Mouse (Mus musculus) intestine, embryonic 14.5 days (tissue): ENCODE measurements around the gene Cdk2ap2. TPM values are rescaled to one million over a fixed set of nuclear protein-coding genes. Genes with fewer than 3 reads are reported as not detected.
A peak's percentile ranks its signal among the peaks of the same experiment; 100 is the strongest.
"Not testable (repeated sequence)": the region's sequence is repeated elsewhere in the genome, so short reads cannot be mapped to it uniquely, and the experiment has no call there.

ENCODE experiments used
- ATAC-seq: fragments of 200-750 bp; cut with Nextera tagmentation; replicated peaks from 2 replicates; pipeline ENCODE4 v1.8.0; 2017; ENCODE audit warnings: low read depth, moderate number of reproducible peaks, moderate TSS enrichment, moderate library complexity; ENCODE audit not compliant: low FRiP score, low TSS enrichment
- DNase-seq: peaks from one replicate; pipeline ENCODE4 v3.0.0-alpha.2; 2018; ENCODE audit warnings: low spot score
- H3K27ac ChIP-seq: fragments of 300-500 bp; sonication (generic); 2 replicates; pipeline ENCODE4 v1.5.1; 2014; ENCODE audit warnings: low read depth, mild to moderate bottlenecking, control low read depth
- H3K27me3 ChIP-seq: fragments of 300-500 bp; sonication (generic); replicated peaks from 2 replicates; pipeline ENCODE4 v1.6.1; 2014; ENCODE audit warnings: low read length, control low read depth; ENCODE audit not compliant: control insufficient read depth, insufficient read depth
- H3K36me3 ChIP-seq: fragments of 300-500 bp; sonication (generic); 2 replicates; pipeline ENCODE4 v1.6.1; 2014; ENCODE audit warnings: low read length, control low read depth; ENCODE audit not compliant: control insufficient read depth, insufficient read depth
- H3K4me1 ChIP-seq: fragments of 300-500 bp; sonication (generic); replicated peaks from 2 replicates; pipeline ENCODE4 v1.6.1; 2014; ENCODE audit warnings: low read length, control low read depth, mixed read lengths; ENCODE audit not compliant: control insufficient read depth, insufficient read depth
- H3K4me2 ChIP-seq: fragments of 300-500 bp; sonication (generic); 2 replicates; pipeline ENCODE4 v1.6.1; 2014; ENCODE audit warnings: low read length
- H3K4me3 ChIP-seq: fragments of 300-500 bp; sonication (generic); 2 replicates; pipeline ENCODE4 v1.5.1; 2014; ENCODE audit warnings: low read depth, low read length, control low read depth, mixed read lengths
- H3K9ac ChIP-seq: fragments of 300-500 bp; sonication (generic); 2 replicates; pipeline ENCODE4 v1.6.1; 2014; ENCODE audit warnings: mild to moderate bottlenecking, low read length
- H3K9me3 ChIP-seq: fragments of 300-500 bp; sonication (generic); 2 replicates; pipeline ENCODE4 v1.6.1; 2016; ENCODE audit warnings: low read length, control low read depth; ENCODE audit not compliant: control insufficient read depth
- WGBS: fragments of 180-500 bp; shearing (Covaris S2); extraction: QIAGEN DNeasy Blood & Tissue Kit; methylation state at CpG from one replicate; pipeline ENCODE4 v1.1.7; 2014; 5-methylcytosine and 5-hydroxymethylcytosine counted together
- polyA plus RNA-seq: library from polyadenylated mRNA; unstranded; fragments of >200 nt; fragmentation: Nextera tagmentation; extraction: Ambion mirVana; gene quantifications from 2 replicates; pipeline ENCODE4 v1.2.1, GENCODE M21; 2014

The Cdk2ap2 gene
- polyA plus RNA-seq, 1 experiment from 2014 or later, result 103 TPM

- WGBS, result 47% methylated on average over 15 of the region's 15 CpGs
- H3K4me2 ChIP-seq, result no peak overlapping the region
- ATAC-seq (0 out of 2 replicates have a peak, but pooled peaks have one; percentile 13), DNase-seq (no peak)
- no peak overlapping the region for H3K4me3 ChIP-seq
- H3K9ac ChIP-seq, result no peak overlapping the region
- no peaks in the 10 kb centered on the region for H3K27me3 ChIP-seq
- H3K27ac ChIP-seq, result no peak overlapping the region
- H3K36me3 ChIP-seq, result no peaks in the 10 kb centered on the region
- H3K9me3 ChIP-seq, result no peaks in the 10 kb centered on the region
- no peaks in the 10 kb centered on the region for H3K4me1 ChIP-seq
These were observed 40.9 kb upstream of the Cdk2ap2 start for GRCm38 (mm10) chr19:4055947-4056693.

- ATAC-seq, result no peak
These were observed 40.3 kb upstream of the Cdk2ap2 start for GRCm38 (mm10) chr19:4056727-4057126.

GRCm38 (mm10) chr19:4057389-4057788, 39.6 kb upstream of the Cdk2ap2 start:
- no peak overlapping the region for H3K9ac ChIP-seq
- whole genome bisulfite sequencing, result 83% methylated on average over 13 of the region's 13 CpGs

More at GRCm38 (mm10) chr19:4056727-4057126, 40.3 kb upstream of the Cdk2ap2 start:
- Histone ChIP-seq H3K36me3 (no peaks in the 10 kb centered on the region), H3K4me3 (no peak overlapping the region), H3K27me3 (no peaks in the 10 kb centered on the region), H3K9ac (no peak overlapping the region), H3K4me1 (no peaks in the 10 kb centered on the region), H3K9me3 (no peaks in the 10 kb centered on the region), H3K27ac (no peak overlapping the region), H3K4me2 (no peak overlapping the region)
- no peak for DNase-seq
- WGBS, result 43% methylated on average over 4 of the region's 4 CpGs

GRCm38 (mm10) chr19:4057962-4058361, 39.0 kb upstream of the Cdk2ap2 start:
- Histone ChIP-seq H3K27me3 (no peaks in the 10 kb centered on the region), H3K36me3 (no peaks in the 10 kb centered on the region), H3K9me3 (no peaks in the 10 kb centered on the region), H3K27ac (no peak overlapping the region), H3K9ac (no peak overlapping the region), H3K4me1 (no peaks in the 10 kb centered on the region), H3K4me3 (no peak overlapping the region), H3K4me2 (no peak overlapping the region)
- ATAC-seq (no peak), DNase-seq (no peak)
- WGBS, result 95% methylated on average over 7 of the region's 7 CpGs

More at GRCm38 (mm10) chr19:4057389-4057788, 39.6 kb upstream of the Cdk2ap2 start:
- no peak overlapping the region for H3K4me2 ChIP-seq
- ATAC-seq (no peak), DNase-seq (no peak)
- H3K27me3 ChIP-seq, result no peaks in the 10 kb centered on the region
- no peak overlapping the region for H3K4me3 ChIP-seq
- no peaks in the 10 kb centered on the region for H3K36me3 ChIP-seq
- no peak overlapping the region for H3K27ac ChIP-seq
- no peaks in the 10 kb centered on the region for H3K9me3 ChIP-seq
- no peaks in the 10 kb centered on the region for H3K4me1 ChIP-seq

GRCm38 (mm10) chr19:4058581-4058980, 38.4 kb upstream of the Cdk2ap2 start:
- H3K27me3 ChIP-seq, result no peaks in the 10 kb centered on the region
- DNase-seq (no peak), ATAC-seq (no peak)
- H3K4me2 ChIP-seq, result no peak overlapping the region
- WGBS, result 83% methylated on average over 5 of the region's 5 CpGs
- H3K9ac ChIP-seq, result no peak overlapping the region
- no peaks in the 10 kb centered on the region for H3K36me3 ChIP-seq
- no peaks in the 10 kb centered on the region for H3K4me1 ChIP-seq
- H3K27ac ChIP-seq, result no peak overlapping the region
- H3K4me3 ChIP-seq, result no peak overlapping the region
- no peaks in the 10 kb centered on the region for H3K9me3 ChIP-seq

- DNase-seq (no peak), ATAC-seq (no peak)
- Histone ChIP-seq H3K4me2 (no peak within 1 kb of the TSS), H3K36me3 (no peaks in the 10 kb centered on the region), H3K4me1 (no peaks in the 10 kb centered on the region), H3K9me3 (no peaks in the 10 kb centered on the region), H3K4me3 (no peak within 1 kb of the TSS), H3K9ac (no peak within 1 kb of the TSS), H3K27me3 (no peaks in the 10 kb centered on the region), H3K27ac (no peak within 1 kb of the TSS)
- WGBS, result 71% methylated on average over 15 of the region's 15 CpGs
These were observed 37.8 kb upstream of the Cdk2ap2 start, which contains the start of gene Gstp3 for GRCm38 (mm10) chr19:4059069-4059740. Gene Gstp3, minus strand, starts transcription at chr19:4059569.

- H3K9me3 ChIP-seq, H3K36me3 ChIP-seq, ATAC-seq, H3K27me3 ChIP-seq, H3K4me1 ChIP-seq, H3K4me2 ChIP-seq, H3K27ac ChIP-seq, H3K4me3 ChIP-seq, H3K9ac ChIP-seq, DNase-seq: not testable (repeated sequence)
- 91% methylated on average over 8 of the region's 8 CpGs for whole genome bisulfite sequencing
These were observed 36.7 kb upstream of the Cdk2ap2 start for GRCm38 (mm10) chr19:4060044-4060898.

GRCm38 (mm10) chr19:4060899-4061465, 36.0 kb upstream of the Cdk2ap2 start:
- Histone ChIP-seq H3K9ac (no peak overlapping the region), H3K9me3 (no peaks in the 10 kb centered on the region), H3K4me2 (no peak overlapping the region), H3K27ac (no peak overlapping the region), H3K27me3 (no peaks in the 10 kb centered on the region), H3K4me3 (no peak overlapping the region), H3K36me3 (no peaks in the 10 kb centered on the region), H3K4me1 (no peaks in the 10 kb centered on the region)
- no peak for DNase-seq
- 95% methylated on average over 5 of the region's 6 CpGs for WGBS
- no peak for ATAC-seq
